Mouse (Mus musculus): ENCODE results near the gene Tmem217.

Tmem217 gene

GRCm38 (mm10) chr17:29488257-29488977 is 63.8 kb downstream of the Tmem217 start:
- no peak for DNase-seq (ENCODE audit: low spot score)

- DNase-seq (ENCODE audit: low spot score): no peak
Observed at GRCm38 (mm10) chr17:29485336-29486233, 66.6 kb downstream of the Tmem217 start.

GRCm38 (mm10) chr17:29484431-29484830 is 67.8 kb downstream of the Tmem217 start:
- DNase-seq (ENCODE audit: low spot score): no peak

- DNase-seq (ENCODE audit: low spot score): no peak
Observed at GRCm38 (mm10) chr17:29483282-29483681, 68.9 kb downstream of the Tmem217 start.

- DNase-seq (ENCODE audit: low spot score): no peak
Observed at GRCm38 (mm10) chr17:29482632-29483031, 69.6 kb downstream of the Tmem217 start.

- no peak for DNase-seq (ENCODE audit: low spot score)
Observed at GRCm38 (mm10) chr17:29480256-29480655, 71.9 kb downstream of the Tmem217 start.

GRCm38 (mm10) chr17:29478271-29478670 is 73.9 kb downstream of the Tmem217 start:
- no peak for DNase-seq (ENCODE audit: low spot score)

GRCm38 (mm10) chr17:29477357-29477756 is 74.8 kb downstream of the Tmem217 start:
- no peak for DNase-seq (ENCODE audit: low spot score)

GRCm38 (mm10) chr17:29476461-29476860 is 75.7 kb downstream of the Tmem217 start:
- DNase-seq (ENCODE audit: low spot score): no peak
